Mouse (Mus musculus) neural tube, embryonic 13.5 days (tissue): Measurements from ENCODE around the gene Idh2. TPM values are rescaled to one million over a fixed set of nuclear protein-coding genes. Genes with fewer than 3 reads are reported as not detected.

Source experiments
- ATAC-seq: fragments of 200-750 bp; cut with Nextera tagmentation; 2 replicates; pipeline ENCODE4 v1.8.0; 2017; ENCODE audit warnings: low read depth, mild to moderate bottlenecking, moderate TSS enrichment, moderate library complexity
- H3K27ac ChIP-seq: fragments of 300-500 bp; sonication (generic); replicated peaks from 2 replicates; pipeline ENCODE4 v1.5.1; 2015; ENCODE audit warnings: moderate library complexity, mild to moderate bottlenecking, inconsistent platforms
- H3K27me3 ChIP-seq: fragments of 300-500 bp; sonication (generic); 2 replicates; pipeline ENCODE4 v1.6.1; 2015; ENCODE audit warnings: mild to moderate bottlenecking, inconsistent platforms
- H3K36me3 ChIP-seq: fragments of 300-500 bp; sonication (generic); 2 replicates; pipeline ENCODE4 v1.6.1; 2015; ENCODE audit warnings: mild to moderate bottlenecking, inconsistent platforms
- H3K4me1 ChIP-seq: fragments of 300-500 bp; sonication (generic); replicated peaks from 2 replicates; pipeline ENCODE4 v1.6.1; 2015; ENCODE audit warnings: inconsistent platforms
- H3K4me2 ChIP-seq: fragments of 300-500 bp; sonication (generic); 2 replicates; pipeline ENCODE4 v1.6.1; 2015; ENCODE audit warnings: inconsistent platforms, mild to moderate bottlenecking, moderate library complexity
- H3K4me3 ChIP-seq: fragments of 300-500 bp; sonication (generic); 2 replicates; pipeline ENCODE4 v1.5.1; 2015; ENCODE audit warnings: mild to moderate bottlenecking, inconsistent platforms
- H3K9ac ChIP-seq: fragments of 300-500 bp; sonication (generic); 2 replicates; pipeline ENCODE4 v1.6.1; 2015; ENCODE audit warnings: moderate library complexity, mild to moderate bottlenecking, inconsistent platforms
- H3K9me3 ChIP-seq: fragments of 300-500 bp; sonication (generic); 2 replicates; pipeline ENCODE4 v1.6.1; 2016; ENCODE audit warnings: inconsistent platforms
- WGBS: fragments of 180-500 bp; shearing (Covaris S2); methylation state at CpG from one replicate; pipeline ENCODE4 v1.1.7; 2015; 5-methylcytosine and 5-hydroxymethylcytosine counted together
- polyA plus RNA-seq: library from polyadenylated mRNA; unstranded; fragments of >200 nt; fragmentation: Nextera tagmentation; extraction: Ambion mirVana; gene quantifications from 2 replicates; pipeline ENCODE4 v1.2.1, GENCODE M21; 2015

The Idh2 gene
- polyA plus RNA-seq, 1 experiment from 2014 or later, result 217 TPM

DNA sequence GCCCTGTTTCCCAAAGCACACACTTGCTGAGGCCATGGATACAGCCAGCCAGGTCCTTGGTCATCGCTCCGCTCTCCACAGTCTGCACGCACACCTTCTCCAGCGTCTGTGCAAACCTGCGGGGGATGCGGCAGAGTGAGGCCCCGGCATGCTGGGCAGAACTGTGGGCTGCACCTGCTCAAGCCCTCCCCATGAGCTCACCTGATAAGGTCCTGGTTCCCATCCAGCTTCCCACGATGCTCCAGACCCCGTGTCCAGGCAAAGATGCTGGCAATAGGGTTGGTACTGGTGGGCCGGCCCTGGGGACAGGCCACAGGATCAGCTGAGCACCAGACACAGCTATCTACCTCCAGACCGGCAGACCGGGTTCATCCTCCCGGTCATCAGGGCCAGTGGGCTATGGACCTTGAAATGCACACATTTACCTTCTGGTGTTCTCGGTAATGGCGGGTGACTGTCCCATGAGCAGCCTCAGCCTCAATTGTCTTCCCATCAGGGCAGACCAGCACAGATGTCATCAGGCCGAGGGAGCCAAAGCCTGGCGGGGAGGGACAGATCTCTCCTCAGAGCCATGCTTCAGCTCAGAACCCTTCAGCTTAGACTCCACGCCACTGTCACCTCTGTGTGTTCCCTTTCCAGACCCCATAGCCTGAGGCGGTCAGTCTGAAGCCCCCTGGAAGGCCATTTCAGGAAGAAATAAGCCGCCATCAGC, 19.4 kb downstream of the Idh2 start:
- Histone ChIP-seq H3K4me1 (peaks cover 15% of the 10 kb centered on the region), H3K27me3 (no peaks in the 10 kb centered on the region), H3K36me3 (peaks cover 98% of the 10 kb centered on the region), H3K9ac (no peak overlapping the region), H3K27ac (no peak overlapping the region), H3K4me2 (no peak overlapping the region), H3K4me3 (no peak overlapping the region), H3K9me3 (no peaks in the 10 kb centered on the region)
- 93% methylated on average over 20 of the region's 20 CpGs for WGBS
- ATAC-seq, result no peak

DNA sequence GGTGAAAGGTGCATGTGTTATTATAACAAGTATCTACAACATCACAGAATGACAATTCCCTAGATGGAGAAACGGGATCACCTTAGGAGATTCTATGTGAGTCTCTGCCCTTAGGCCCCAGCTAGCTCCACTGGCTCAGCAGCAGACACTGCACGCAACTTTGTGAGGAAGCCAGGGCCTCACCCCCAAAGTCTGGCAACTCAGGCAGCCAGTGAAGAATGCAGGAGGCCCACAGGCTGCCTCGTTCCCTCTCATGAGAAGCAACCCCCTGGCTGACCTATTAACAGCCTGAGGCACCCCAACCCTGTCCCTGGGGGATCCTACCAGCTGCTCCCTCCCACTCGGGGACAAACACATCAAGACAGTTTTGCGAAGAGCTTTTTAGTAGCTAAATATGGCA, 20.7 kb downstream of the Idh2 start:
- no peaks in the 10 kb centered on the region for H3K27me3 ChIP-seq
- H3K4me2 ChIP-seq, result no peak overlapping the region
- H3K9me3 ChIP-seq, result no peaks in the 10 kb centered on the region
- no peak for ATAC-seq
- peaks cover 15% of the 10 kb centered on the region for H3K4me1 ChIP-seq
- H3K4me3 ChIP-seq, result no peak overlapping the region
- H3K9ac ChIP-seq, result no peak overlapping the region
- WGBS, result 61% methylated on average over 5 of the region's 5 CpGs
- H3K36me3 ChIP-seq, result peaks cover 97% of the 10 kb centered on the region
- H3K27ac ChIP-seq, result no peak overlapping the region

DNA sequence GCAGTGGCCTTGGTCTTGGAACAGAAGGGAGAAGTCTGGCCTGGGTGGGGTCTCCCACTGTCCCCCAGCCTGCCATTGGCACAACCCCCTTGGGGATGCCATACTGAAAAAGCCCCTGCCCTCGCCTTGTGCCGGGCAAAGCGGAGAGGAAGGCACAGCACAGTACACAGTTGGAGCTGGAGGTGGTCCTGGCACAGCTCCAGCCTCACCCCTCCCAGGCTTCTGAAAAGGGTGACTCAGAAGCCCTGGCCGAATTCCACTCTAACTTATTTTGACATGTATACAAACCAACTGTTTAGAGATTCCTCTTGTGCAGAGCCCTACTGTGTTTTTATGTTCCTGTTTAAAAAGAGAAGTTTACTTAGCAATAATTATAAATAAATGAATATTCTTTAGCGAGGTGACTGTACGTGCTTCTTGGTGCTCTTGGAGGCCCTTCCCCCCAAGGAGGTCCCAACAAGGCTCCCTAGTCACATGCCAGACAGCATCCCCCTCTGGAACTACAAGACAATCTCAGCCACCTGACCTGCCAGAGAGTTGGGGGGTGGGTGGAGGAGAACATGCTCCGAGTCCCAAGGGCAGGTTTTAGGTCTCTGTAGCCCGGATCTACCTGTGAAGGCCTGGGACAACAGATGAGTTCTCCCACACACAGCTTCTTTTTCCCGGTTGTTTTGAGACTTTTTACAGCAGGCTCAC, 22.7 kb downstream of the Idh2 start:
- Histone ChIP-seq H3K9ac (no peak overlapping the region), H3K27me3 (no peaks in the 10 kb centered on the region), H3K9me3 (no peaks in the 10 kb centered on the region), H3K27ac (peak overlapping the region; percentile 54), H3K4me2 (no peak overlapping the region), H3K36me3 (peaks cover 97% of the 10 kb centered on the region), H3K4me1 (peaks cover 15% of the 10 kb centered on the region), H3K4me3 (no peak overlapping the region)
- WGBS, result 51% methylated on average over 9 of the region's 9 CpGs
- peak; percentile 40 for ATAC-seq

DNA sequence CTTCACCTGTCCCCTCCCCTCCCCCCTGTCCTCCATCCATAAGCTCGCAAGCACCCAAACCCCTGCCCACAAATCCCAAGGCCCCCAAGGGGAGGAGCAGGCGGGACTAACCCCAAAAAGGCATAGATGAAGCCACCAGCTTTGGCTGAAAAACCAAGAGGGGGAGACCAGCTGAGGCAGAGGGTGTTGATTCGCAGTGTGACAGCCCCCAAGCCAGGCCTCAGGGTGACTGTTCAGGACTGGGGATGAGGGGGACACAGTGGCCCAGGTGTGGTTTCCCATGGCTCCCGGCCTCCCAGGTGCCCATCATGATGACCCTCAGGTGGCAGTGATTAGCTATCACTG, 23.4 kb downstream of the Idh2 start:
- H3K9me3 ChIP-seq, result no peaks in the 10 kb centered on the region

DNA sequence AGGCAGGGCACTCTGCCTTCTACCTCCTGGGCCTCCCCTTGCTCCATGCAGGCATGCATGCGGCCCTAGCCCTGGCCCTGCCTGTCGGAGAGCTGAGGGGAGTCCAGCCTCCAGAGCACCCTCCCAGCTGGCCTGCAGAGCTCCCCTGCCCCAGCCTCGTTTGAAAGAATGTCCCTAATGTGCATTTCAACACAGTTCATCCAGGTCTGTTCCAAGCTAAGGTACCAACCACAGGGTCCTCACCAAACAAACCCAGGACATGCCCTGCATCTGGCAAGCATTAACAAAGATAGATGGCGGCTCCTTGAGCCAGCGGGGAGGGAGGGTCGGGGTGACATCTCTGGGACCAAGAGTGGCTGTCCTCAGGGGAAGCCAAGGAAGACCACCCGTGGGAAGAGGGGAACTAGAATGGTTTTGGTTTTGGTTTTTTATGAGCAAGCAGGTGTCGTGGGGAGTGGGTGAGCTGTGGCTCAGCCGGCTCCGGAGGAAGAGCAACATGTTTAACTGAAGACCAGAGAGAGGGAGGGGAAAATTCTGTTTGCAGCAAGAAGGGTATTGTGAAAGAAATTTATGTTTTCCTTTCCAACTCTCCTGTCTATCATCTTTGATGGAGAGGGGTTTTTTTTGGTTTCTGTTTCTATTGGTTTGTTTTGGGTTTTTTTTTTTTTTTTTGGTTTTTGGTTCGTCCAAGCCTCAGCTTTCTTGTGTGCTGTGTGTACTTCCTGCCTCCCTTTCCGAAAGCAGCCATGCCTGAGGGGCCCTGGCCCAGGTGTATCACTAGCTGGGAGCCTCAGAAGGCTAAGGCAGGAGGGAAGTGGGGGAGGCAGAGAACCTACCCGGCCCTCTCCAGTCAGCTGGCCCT, 24.0 kb downstream of the Idh2 start:
- H3K27ac ChIP-seq, result 0 out of 2 replicates have a peak overlapping the region, but pooled peaks have one; percentile 54
- no peak for ATAC-seq
- H3K4me3 ChIP-seq, result no peak overlapping the region
- H3K36me3 ChIP-seq, result peaks cover 99% of the 10 kb centered on the region
- H3K4me1 ChIP-seq, result peaks cover 15% of the 10 kb centered on the region
- no peak overlapping the region for H3K4me2 ChIP-seq
- 69% methylated on average over 13 of the region's 13 CpGs for WGBS
- no peaks in the 10 kb centered on the region for H3K27me3 ChIP-seq
- H3K9ac ChIP-seq, result no peak overlapping the region
- no peaks in the 10 kb centered on the region for H3K9me3 ChIP-seq

More for the DNA sequence above, 23.4 kb downstream of the Idh2 start:
- H3K36me3 ChIP-seq, result peaks cover 99% of the 10 kb centered on the region
- H3K27me3 ChIP-seq, result no peaks in the 10 kb centered on the region
- H3K4me2 ChIP-seq, result no peak overlapping the region
- H3K4me1 ChIP-seq, result peaks cover 15% of the 10 kb centered on the region
- no peak overlapping the region for H3K9ac ChIP-seq
- H3K4me3 ChIP-seq, result no peak overlapping the region
- WGBS, result 85% methylated on average over 4 of the region's 4 CpGs
- peak overlapping the region; percentile 54; the same call in 1 of the 2 replicates for H3K27ac ChIP-seq
- ATAC-seq, result no peak

DNA sequence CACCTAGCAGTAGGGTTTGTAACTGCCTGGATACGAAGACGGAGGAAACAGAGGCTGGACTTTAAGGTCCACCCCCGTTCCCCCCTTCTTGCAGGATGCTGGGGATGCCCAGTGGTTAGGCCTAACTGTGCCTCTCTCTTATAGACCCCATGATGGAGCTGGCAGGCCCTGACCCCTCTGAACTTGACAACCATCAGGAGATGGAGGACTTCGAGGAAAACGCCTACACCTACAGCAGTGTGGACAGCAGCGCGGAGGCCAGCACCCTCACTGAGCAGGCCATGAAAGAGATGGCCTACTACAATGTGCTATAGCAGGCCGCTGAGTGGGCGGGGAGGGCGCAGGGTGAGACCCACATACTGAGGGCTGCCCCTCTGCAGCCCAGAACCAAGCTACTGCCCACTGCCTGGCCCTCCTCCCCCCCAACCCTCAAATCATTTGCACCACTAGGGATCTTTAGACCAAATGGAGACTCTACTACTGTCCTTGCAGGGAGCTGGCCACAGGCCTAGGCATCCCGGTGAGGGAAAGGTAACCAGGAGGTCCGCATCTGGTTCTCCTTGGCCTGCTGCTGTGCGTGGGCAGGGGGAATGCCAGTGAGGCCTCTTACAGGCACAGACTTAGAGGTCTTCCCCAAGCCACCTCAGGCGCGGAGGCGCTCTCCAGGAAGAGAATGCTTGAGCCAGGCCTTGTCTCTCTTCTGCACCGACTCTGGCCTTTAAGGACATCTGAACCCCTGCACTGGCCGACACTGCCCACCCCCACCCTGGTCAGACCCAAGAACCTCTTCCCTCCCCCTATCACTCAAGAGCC, 24.8 kb downstream of the Idh2 start:
- H3K4me1 ChIP-seq, result peaks cover 15% of the 10 kb centered on the region
- H3K9ac ChIP-seq, result no peak overlapping the region
- no peak overlapping the region for H3K4me2 ChIP-seq
- no peaks in the 10 kb centered on the region for H3K9me3 ChIP-seq
- H3K36me3 ChIP-seq, result peaks cover 95% of the 10 kb centered on the region
- no peaks in the 10 kb centered on the region for H3K27me3 ChIP-seq
- no peak overlapping the region for H3K4me3 ChIP-seq
- H3K27ac ChIP-seq, result 0 out of 2 replicates have a peak overlapping the region, but pooled peaks have one; percentile 13
- WGBS, result 89% methylated on average over 18 of the region's 18 CpGs
- no peak for ATAC-seq

DNA sequence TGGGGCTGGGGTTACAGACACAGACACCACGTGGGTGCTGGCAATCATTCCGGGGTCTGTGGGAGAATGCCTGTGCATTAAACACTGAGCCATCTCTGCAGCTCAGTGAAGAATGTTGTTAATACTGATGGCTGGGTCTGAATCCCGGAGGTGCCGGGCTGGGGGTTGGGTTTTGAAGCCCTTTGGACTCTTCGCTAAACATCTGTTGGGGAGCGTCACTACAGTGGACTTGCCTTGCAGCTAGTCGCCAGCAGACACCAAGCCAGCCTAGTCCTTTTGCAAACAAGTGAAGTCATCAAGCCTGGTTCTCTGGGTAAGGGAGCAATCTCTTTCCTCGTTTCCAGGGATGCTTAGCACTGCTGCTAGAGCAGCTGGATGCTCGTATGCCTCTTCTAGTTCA, 27.0 kb downstream of the Idh2 start:
- WGBS, result 81% methylated on average over 9 of the region's 9 CpGs
- H3K9me3 ChIP-seq, result no peaks in the 10 kb centered on the region
- no peak overlapping the region for H3K9ac ChIP-seq
- peaks cover 23% of the 10 kb centered on the region for H3K4me1 ChIP-seq
- peaks cover 77% of the 10 kb centered on the region for H3K36me3 ChIP-seq
- H3K4me2 ChIP-seq, result no peak overlapping the region
- H3K27ac ChIP-seq, result no peak overlapping the region
- no peaks in the 10 kb centered on the region for H3K27me3 ChIP-seq
- no peak overlapping the region for H3K4me3 ChIP-seq
- no peak for ATAC-seq

DNA sequence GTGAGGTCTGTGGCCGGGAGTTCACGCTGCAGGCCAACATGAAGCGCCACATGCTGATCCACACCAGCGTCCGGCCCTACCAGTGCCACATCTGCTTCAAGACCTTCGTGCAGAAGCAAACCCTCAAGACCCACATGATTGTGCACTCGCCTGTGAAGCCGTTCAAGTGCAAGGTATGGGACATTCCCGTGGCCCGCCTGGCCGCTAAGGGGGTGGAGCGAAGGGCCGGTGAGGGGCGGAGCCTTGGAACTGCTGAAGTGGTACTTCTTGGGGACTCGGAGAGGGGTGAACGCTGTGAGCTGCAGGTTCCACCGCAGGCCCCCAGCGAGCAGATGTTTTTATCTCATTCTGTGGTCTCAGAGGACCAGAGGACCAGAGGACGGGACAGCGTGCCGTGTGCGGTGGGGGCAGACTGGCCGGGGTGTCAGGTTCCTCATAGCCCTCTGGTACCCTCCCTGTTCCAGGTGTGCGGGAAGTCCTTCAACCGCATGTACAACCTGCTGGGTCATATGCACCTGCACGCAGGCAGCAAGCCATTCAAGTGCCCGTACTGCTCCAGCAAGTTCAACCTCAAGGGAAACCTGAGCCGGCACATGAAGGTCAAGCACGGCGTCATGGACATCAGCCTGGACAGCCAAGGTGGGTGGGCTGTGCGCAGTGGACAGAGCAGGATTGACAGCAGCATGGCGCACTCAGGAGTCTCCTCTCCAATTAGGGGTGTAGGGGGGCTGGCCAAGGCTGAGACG, 29.0 kb downstream of the Idh2 start:
- H3K27ac ChIP-seq, result no peak overlapping the region
- no peaks in the 10 kb centered on the region for H3K9me3 ChIP-seq
- ATAC-seq, result no peak
- no peak overlapping the region for H3K4me2 ChIP-seq
- 84% methylated on average over 33 of the region's 33 CpGs for WGBS
- H3K27me3 ChIP-seq, result no peaks in the 10 kb centered on the region
- peaks cover 77% of the 10 kb centered on the region for H3K36me3 ChIP-seq
- 0 out of 2 replicates have a peak, but pooled peaks cover 8% of the 10 kb centered on the region for H3K4me1 ChIP-seq
- H3K9ac ChIP-seq, result no peak overlapping the region
- H3K4me3 ChIP-seq, result no peak overlapping the region

DNA sequence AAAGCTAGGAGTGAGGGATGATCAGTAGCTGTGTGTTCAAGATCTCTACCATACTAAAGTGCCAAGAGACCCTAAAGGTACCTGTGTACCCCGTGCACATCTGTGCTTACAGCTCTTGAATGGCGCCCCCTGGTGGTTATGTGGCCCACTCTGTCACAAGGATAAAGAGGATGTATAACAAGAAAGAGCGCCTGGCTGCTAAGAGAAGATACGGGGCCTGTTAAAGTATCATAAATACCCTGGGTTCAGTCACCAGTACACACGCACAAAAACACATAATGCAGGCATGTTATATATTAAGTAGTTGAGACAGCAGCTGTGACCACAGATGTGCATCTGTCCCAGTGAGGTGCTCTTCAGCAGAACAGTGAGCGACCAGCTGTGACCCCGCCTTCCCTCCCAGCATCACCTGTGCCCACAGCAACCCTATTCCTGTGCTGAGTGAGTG, 30.7 kb downstream of the Idh2 start:
- no peak overlapping the region for H3K9ac ChIP-seq
- WGBS, result 44% methylated on average over 7 of the region's 7 CpGs
- H3K4me3 ChIP-seq, result no peak overlapping the region
- H3K27ac ChIP-seq, result no peak overlapping the region
- peaks cover 17% of the 10 kb centered on the region for H3K4me1 ChIP-seq
- no peak overlapping the region for H3K4me2 ChIP-seq
- H3K9me3 ChIP-seq, result no peaks in the 10 kb centered on the region
- no peaks in the 10 kb centered on the region for H3K27me3 ChIP-seq
- peak; percentile 37 for ATAC-seq
- H3K36me3 ChIP-seq, result peaks cover 65% of the 10 kb centered on the region

DNA sequence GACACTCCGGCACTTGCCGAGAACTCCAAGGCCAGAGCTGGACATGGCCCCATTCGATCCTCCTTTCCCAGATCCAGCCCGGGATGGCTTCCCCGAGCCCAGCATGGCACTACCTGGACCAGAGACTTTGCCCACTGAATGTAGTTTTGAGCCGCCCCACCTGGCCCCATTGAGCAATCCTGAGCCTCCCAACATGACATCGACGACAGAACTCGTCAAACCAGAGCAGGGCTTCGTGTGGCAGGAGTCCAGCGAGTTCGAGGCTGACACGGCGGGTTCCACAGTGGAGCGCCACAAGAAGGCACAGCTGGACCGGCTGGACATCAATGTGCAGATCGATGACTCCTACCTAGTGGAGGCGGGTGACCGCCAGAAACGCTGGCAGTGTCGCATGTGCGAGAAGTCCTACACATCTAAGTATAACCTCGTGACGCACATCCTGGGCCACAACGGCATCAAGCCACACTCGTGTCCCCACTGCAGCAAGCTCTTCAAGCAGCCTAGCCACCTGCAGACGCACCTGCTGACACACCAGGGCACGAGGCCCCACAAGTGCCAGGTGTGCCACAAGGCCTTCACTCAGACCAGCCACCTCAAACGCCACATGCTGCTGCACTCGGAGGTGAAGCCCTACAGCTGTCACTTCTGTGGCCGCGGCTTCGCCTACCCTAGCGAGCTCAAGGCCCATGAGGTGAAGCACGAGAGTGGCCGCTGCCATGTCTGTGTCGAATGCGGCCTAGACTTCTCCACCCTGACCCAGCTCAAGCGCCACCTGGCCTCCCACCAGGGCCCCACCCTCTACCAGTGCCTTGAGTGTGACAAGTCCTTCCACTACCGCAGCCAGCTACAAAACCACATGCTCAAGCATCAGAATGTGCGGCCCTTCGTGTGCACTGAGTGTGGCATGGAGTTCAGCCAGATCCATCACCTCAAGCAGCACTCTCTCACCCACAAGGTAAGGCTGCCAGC, 33.3 kb downstream of the Idh2 start:
- 94% methylated on average over 42 of the region's 42 CpGs for WGBS
- H3K4me1 ChIP-seq, result peaks cover 41% of the 10 kb centered on the region
- no peak overlapping the region for H3K27ac ChIP-seq
- ATAC-seq, result no peak
- no peaks in the 10 kb centered on the region for H3K27me3 ChIP-seq
- no peak overlapping the region for H3K4me2 ChIP-seq
- no peak overlapping the region for H3K9ac ChIP-seq
- peaks cover 39% of the 10 kb centered on the region for H3K36me3 ChIP-seq
- no peaks in the 10 kb centered on the region for H3K9me3 ChIP-seq
- no peak overlapping the region for H3K4me3 ChIP-seq
